Mouse (Mus musculus): Measurements from ENCODE around the gene Depdc7.
A peak's percentile ranks its signal among the peaks of the same experiment; 100 is the strongest.

Gene Depdc7

DNA sequence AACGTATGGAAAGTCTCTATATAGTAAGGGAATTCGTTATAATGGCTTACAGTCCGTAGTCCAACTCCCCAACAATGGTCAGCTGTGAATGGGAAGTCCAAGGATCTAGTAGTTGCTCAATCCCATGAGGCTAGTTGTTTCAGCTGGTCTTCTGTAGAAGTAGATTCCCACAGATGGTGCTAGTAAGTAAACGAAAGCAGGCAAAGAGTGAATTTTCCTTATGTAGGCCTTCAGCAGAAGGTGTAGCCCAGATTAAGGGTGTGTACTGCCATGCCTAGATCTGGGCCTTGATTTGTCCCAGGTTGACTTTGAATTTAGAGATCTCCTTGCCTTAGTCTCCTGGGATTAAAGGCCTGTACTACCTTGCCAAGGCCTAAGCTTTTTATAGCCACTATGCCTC is 26.4 kb downstream of the Depdc7 start, which contains the start of gene Pin1rt1:
Pin1rt1 (minus strand) TSS at position 101 of the 400 bp plus-strand sequence.
- DNase-seq (ENCODE audit: low read depth) = no peak

DNA sequence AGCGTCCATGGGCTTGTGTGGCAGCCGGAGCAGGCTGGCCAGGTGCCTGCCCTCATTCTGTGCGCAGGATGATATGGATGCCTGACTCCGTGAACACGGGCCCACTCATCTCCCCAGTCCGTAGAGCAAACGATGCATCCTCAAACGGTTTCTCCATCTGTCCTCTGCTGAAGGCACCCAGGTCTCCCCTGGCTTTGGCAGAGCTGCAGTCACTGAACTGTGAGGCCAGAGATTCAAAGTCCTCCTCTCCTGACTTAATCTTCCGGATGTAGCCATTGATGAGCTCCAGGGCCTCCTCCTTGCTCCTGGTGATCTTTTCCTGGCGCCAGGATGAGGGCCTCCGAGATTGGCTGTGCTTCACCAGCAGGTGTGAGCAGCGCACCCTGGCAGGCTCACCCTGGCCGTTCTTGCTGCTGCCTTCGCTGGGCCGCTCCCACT is 28.4 kb downstream of the Depdc7 start:
- DNase-seq (ENCODE audit: low read depth) = no peak

DNA sequence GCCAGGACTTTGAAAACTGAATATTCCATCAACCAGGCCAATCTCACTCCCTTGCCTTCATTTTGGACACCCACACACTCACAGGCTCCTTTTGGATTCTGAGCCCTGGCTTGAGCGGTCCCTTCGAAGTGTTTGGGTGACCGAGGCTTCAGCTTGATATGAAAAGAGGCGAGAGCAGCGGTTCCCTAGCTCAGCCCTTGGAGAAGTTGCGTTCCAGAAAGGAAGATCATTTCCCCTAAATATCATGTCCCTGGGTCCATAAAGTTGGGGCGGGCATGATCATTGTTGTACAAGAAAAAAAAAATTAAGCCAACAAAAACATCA is 30.2 kb downstream of the Depdc7 start:
- DNase-seq (ENCODE audit: low read depth) = no peak

DNA sequence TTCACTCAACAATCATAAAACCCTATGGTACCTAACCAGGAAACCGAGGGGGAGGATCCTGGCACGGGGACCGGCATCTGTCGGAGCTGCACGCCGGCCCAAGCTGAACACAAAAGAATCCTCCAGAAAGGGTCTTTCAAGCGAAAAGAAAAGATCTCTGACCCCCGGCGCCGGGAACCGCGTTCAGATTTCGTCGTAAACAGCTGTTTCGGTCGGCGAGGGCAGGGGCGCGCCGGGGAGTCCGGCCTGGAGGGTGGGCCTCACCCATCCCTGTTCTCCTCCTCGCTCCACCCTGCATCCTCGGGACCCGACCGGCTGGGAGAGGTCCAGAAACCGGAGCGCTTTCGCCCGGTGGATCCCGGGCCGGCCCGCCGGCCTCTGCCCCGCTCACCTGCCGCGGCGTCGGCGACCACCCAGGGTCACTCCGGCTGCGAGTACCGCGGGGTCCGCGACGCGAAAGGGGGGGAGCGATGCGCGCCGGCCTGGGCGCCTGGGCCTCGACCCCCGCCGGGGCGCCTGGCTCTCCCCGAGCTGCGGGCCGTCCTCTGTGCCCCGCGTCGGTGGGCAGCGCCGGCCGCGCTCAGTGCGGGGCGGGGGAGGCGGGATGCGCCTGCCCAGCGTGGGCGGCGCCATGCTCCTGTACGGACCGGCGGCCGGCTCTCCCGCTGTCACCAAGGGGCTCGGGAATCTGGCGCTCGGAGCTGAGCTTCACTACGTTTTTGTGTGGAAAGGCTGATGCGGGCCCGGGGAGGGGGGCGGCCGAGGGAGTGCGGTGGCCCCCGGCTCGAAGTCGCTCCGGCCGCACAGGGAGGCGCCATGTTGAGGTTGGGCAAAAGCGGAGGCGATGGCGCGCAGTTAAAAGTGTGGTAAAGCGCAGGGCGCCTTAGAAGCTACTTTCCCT is 30.8 kb downstream of the Depdc7 start, which contains the start of gene Tcp11l1:
Tcp11l1 (minus strand) TSS at position 585 of the 901 bp plus-strand sequence.
- DNase-seq (ENCODE audit: low read depth) = peak; percentile 79

DNA sequence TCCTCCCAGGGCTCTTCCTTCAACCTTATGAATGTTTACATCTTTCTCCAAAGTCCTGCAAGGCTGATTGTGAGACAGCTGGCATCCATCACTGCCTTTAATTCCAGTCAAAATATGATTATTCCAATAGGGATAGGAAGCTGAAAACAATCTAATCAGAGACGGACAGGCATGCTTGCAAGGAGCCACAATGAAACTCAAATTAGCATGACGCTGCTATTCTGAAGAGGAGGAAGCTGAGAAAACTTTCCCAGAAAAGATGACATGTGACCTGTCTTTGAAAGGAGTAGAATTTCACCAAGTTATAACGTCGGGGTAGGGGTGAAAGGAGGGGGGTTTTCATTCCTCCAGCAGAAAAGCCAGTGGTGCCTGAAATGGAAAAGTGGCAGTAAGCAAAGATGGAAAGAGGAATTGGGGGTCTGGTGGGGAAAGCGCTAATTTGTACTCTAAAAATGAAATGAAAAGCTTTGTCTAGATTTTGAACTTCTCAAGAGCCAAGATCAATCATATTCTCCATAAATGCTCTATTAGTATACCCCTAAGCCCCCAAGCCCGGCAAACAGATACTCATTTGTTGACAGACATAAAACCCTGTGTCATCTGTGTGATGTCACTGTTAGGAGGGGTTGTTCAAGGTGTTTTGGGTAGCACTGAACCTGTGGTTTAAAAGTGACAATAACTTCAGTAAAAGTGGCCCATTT is 31.9 kb downstream of the Depdc7 start:
- no peak for DNase-seq (ENCODE audit: low read depth)

DNA sequence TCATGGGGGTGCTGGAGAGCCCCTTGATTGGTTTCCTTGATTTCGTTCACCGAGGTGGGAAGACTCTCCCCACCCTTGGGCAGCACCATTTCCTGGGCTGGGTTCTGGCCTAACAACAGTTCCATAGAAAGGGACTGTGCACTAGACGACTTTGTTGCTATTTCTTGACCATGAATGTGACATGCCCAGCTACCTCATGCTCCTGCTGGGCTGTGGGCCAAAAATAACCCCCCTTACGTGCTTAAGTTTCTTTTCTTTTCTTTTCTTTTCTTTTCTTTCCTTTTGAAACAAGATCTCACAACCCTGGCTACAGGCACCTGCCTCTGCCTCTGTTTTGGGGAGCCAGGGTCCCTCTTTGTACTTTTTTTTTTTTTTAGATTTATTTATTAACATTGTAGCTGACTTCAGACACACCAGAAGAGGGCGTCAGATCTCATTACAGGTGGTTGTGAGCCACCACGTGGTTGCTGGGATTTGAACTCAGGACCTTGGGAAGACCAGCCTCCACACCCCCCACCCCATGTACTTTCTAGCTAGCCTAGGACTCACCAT is 32.8 kb downstream of the Depdc7 start:
- no peak for DNase-seq (ENCODE audit: low read depth)

DNA sequence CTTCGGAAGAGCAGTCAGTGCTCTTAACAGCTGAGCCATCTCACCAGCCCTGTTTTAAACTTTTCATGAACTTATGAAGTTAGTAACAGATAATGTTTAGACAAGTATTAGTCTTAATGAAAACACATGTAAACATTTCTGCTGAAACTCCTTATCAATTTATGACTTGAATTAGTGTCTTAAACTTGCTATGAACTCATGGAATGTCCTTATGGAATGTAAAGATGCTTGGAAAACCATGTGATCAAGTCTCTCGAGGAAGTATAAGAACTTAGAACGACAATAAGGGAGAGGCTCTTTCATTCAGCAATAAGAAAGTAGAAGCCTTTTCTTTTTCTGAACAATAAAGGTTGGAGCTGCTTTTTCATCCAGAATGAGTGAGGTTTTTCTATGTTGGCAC is 38.3 kb downstream of the Depdc7 start:
- DNase-seq (ENCODE audit: low read depth) = no peak

DNA sequence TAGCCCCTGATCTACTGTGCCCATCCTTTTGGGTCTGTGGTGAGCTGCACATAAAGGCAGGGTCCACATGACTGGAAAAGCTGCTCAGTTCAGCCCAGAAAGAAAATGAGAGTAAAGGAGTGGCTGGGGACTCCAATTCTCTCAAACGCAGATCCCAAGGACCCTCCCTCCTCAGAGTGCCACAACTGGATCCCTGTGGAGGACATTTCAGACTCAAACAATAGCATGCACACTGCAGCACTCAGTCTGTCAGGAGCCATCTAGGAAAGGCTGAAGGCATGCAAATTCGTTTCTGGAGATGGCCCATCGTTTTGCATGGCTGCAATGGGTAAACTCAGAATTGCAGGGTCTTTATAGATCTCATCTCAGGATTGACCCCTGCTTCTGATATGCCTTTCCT is 39.5 kb downstream of the Depdc7 start:
- no peak for DNase-seq (ENCODE audit: low read depth)

DNA sequence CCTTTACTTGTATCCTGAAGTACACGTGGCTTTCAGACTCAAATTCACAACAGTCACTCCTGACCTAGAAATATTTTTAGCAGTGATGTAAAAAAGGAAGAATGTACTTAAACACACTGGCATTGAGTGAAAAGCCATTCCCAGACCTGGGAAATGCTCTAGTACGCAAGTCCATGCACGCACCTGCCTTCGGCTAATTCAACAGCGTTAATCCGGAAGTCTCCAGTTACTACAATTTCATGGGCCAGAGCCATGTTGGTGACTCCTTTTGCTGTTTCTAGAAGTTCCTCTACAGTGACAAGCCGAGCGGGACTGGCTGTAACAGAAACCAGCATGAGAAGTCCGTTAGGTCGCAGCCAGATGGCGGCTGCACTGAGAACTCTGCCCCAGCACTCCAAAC is 43.0 kb downstream of the Depdc7 start:
- no peak for DNase-seq (ENCODE audit: low read depth)

DNA sequence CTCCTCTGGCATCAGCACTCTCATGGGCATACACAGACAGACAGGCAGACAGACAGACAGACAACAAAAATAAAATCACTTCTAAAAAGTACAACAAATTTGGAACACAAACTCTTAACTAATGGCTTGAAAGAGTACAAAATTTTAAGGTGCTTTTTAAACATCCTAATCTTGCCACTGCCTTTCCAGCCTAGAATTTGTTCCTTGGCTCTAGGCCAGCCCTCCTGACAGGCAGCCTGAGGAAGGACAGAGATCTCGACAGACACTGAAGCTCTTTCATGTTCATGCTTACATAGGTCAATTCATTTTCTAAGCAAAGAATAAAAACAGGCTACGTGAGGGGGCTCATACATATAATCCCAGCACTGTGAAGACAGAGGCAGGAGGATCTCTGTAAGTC is 50.1 kb downstream of the Depdc7 start:
- DNase-seq (ENCODE audit: low read depth) = no peak

DNA sequence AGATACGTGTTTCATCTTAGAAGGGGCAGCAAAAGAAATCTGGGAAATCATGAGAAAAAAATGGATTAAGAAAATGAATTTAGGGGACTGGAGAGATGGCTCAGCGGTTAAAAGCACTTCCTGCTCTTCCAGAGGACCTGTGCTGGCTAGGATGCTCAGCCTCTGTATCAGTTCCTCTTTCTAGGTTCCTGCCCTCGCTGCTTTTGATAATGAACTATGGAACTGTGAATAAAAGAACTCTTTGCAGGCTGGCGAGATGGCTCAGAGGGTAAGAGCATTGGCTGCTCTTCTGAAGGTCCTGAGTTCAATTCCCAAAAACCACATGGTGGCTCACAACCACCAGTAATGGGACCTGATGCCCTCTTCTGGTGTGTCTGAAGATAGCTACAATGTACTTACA is 52.0 kb downstream of the Depdc7 start:
- no peak for DNase-seq (ENCODE audit: low read depth)

DNA sequence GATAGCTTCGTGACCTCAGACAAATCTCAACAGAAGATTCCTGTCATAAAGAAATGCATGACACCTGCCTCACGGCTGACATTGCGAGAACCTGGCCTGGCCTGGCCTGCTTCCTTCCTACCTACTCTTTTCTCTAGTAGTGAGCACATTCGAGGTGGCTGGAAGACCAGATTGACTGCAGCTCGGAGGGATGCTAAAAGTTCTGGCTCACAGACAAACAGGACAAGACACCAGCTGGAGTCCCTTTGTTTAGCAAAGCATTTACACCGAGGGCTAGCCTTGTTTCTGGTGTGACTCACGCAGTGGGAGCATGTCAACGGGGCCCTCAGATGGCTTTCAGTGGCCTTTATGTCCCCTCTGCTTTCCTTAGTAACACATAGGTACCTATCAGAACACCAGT is 54.0 kb downstream of the Depdc7 start:
- no peak for DNase-seq (ENCODE audit: low read depth)

DNA sequence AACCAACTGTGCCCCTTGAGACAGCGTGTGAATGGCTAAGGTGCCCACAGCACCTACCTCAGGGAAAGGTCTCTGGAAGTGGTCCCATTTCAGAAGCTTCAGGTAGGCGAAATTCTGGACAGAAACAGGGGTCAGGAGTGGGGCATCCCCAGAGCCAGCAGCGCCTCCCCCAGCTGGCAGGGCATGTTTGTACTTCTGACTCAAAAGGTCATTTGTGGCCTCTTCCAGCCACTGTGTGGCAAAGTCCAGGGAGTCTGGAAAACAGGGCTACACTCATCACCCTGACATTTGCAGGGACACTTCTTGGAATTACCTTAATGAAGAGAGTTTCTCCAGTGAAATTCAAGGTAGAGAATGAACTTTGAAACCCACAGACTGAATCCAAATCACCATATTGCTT is 54.4 kb downstream of the Depdc7 start:
- DNase-seq (ENCODE audit: low read depth) = no peak

DNA sequence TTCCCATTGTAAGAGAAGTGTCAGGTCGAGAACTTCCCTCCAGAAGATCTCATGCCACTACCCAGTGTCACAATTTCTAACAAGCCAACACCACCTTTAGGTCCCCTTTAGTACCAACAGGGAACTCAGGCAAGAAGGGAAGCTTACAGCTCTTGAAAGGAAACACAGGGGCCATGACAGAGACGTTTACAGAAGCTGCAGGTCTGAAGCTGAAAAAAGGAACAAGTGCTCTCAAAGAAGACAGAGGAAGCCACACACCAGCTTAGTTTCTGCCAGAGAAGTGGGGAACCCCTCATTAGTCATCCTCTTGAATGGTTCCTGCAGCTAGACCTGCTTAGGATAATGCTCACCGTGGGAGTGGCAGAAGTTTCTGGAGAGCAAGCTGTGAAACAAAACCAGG is 55.4 kb downstream of the Depdc7 start:
- no peak for DNase-seq (ENCODE audit: low read depth)

DNA sequence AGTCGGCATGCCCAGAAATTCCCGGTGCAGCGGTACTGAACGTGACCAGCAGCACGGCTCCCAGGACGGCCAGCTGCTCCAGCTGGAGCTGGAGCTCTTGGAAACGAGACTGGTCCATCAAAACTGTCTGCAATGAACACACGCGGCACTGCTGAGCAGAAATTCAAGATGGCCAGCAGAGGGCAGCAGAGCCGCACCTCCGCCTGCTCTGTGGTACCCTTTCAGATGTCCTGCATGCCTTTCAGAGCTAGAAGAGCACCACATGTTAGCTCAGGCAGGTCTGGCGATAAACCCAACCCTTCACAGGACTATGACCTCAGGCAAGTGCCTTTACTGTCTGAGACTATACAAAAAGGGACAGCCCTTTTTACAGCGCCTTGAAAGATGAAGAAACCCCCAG is 57.3 kb downstream of the Depdc7 start:
- peak; percentile 95 for DNase-seq (ENCODE audit: low read depth)

DNA sequence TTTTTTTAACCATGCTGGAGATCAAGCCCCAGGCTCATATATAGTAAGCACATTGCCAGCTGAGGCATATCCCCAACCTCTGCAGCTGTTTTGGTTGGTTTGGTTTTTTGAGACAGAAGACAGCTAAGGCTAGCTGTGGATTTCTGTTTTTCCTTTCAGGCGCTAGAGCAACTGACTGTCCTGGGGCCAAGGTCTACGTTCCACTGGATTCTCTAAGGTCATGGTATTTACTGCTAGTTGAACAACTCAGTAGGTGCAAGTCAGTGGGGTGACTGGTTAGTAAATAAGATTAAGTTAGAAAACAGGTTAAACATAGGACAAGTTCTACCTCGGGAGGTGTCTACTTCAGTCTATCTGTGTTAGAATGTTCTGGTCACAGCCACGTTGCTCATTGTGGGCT is 57.9 kb downstream of the Depdc7 start:
- no peak for DNase-seq (ENCODE audit: low read depth)

DNA sequence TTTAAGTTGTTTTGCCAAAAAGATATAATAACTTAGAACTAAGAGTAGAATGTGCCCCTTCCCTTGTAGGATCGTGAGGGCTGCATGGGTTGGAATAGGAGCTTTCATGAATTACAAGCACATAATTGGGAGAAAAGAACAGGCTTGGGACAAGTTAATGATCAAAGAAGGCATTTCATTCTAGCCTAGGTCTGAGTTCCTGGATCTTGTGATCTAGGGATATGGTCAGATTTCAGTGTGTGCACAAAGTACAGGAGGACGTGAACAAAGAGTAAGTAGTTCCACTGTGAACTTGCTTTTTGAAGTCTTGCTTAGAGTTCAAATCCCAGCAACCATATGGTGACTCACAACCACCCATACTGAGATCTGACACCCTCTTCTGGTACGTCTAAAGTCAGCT is 65.4 kb downstream of the Depdc7 start:
- DNase-seq (ENCODE audit: low read depth) = no peak

Measured in NIH3T3 (cell line).